In the genomic region with DNA sequence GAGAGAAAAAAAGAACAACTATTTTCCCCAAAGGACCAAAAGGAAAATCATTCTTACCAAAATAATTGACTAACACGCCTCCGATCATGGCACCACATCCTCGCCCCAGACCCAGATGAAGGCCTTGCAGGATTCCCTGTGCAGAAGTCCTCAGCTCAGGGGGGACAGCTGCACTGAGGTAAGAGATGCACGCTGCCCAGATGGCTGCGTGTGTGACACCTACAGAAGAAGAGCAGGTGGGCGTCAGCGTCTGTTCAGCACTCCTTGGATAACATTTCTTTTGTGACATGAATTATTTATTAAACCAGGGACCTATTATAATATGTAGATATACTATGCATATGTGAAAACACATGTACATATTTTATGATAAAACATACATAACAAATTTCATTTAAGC, we compare ENCODE assay signal across 21 mouse cellular contexts. TPM values are rescaled to one million over a fixed set of nuclear protein-coding genes. Genes with fewer than 3 reads are reported as not detected.
DNase-seq lines count a peak whose midpoint lies in the region; ATAC-seq lines count a peak whose summit lies in the region.
"Had no signal": no experiment of that assay in that cellular context is flagged by ENCODE, and none has a peak within 500 bp of the region (broad histone marks: within the 10 kb centered on the region; RNA-seq: fewer than 3 reads in every experiment).

No protein-coding gene starts in this region.

- intact Hi-C loops in left cerebral cortex, postnatal 36 days (cut with DNase I) = loop anchor here (10.0 kb wide), 1 partner anchor 62 kb away; a partner anchor contains a TSS

- H3K9ac ChIP-seq in midbrain, embryonic 11.5 days (ENCODE audit: low read length) = no peak overlapping the region
- H3K9ac ChIP-seq: liver, embryonic 12.5 days; lung, embryonic 14.5 days; midbrain, embryonic 12.5 days; neural tube, embryonic 15.5 days had no signal

- H3K36me3 ChIP-seq in midbrain, embryonic 11.5 days (ENCODE audit: control insufficient read depth, insufficient read depth, low read length) = no peaks in the 10 kb centered on the region
- H3K36me3 ChIP-seq: heart, embryonic 10.5 days; limb, embryonic 10.5 days; liver, embryonic 12.5 days had no signal

- DNase-seq in frontal cortex, adult 2 months (ENCODE audit: extremely low spot score in 1 of 2, low spot score in 1 of 2) = peak; percentile 33 to 63
- no peak for DNase-seq in frontal cortex, postnatal 14 days (ENCODE audit: low spot score in 2 of 2)
- DNase-seq in brain, adult 2 months (ENCODE audit: low read depth, low spot score) = peak; percentile 86
- DNase-seq in layer of hippocampus, adult 8-10 months (ENCODE audit: low spot score in 2 of 2) = peak; percentile 62 to 68
- peak; percentile 60 to 65 for DNase-seq in left cerebral cortex, postnatal 36 days (ENCODE audit: low spot score in 2 of 2)
- DNase-seq in T-cell, adult 2 months (ENCODE audit: low spot score) = no peak
- no peak for DNase-seq in midbrain, embryonic 11.5 days (ENCODE audit: low spot score, missing footprints)
- DNase-seq in gastrocnemius, postnatal 10 days = no peak
- DNase-seq: adrenal gland, postnatal 25 days; B cell, adult 2 months; cerebellum, adult 8-10 months; kidney, adult 18-20 months; kidney, postnatal 10 days; lung, embryonic 14.5 days had no signal

- 93% methylated on average over 7 of the region's 7 CpGs for WGBS in midbrain, embryonic 11.5 days

- no peak overlapping the region for H3K4me2 ChIP-seq in midbrain, embryonic 11.5 days
- H3K4me2 ChIP-seq: liver, embryonic 12.5 days; lung, embryonic 14.5 days; midbrain, embryonic 12.5 days; neural tube, embryonic 15.5 days had no signal

- H3K4me1 ChIP-seq in midbrain, embryonic 11.5 days (ENCODE audit: control insufficient read depth, insufficient read depth, low read length) = no peaks in the 10 kb centered on the region
- H3K4me1 ChIP-seq: heart, embryonic 10.5 days; liver, embryonic 12.5 days; midbrain, embryonic 12.5 days; neural tube, embryonic 15.5 days had no signal

- no peak for ATAC-seq in midbrain, embryonic 11.5 days (ENCODE audit: low FRiP score)
- ATAC-seq: hindbrain, postnatal 0 days; liver, embryonic 12.5 days had no signal

- H3K27ac ChIP-seq in midbrain, embryonic 11.5 days (ENCODE audit: low read depth, low read length) = no peak overlapping the region
- H3K27ac ChIP-seq: heart, embryonic 10.5 days; hindbrain, postnatal 0 days; limb, embryonic 10.5 days; liver, embryonic 12.5 days; macrophage; midbrain, embryonic 12.5 days; neural tube, embryonic 15.5 days had no signal

- no peaks in the 10 kb centered on the region for H3K9me3 ChIP-seq in midbrain, embryonic 11.5 days (ENCODE audit: control insufficient read depth, low read length)
- H3K9me3 ChIP-seq: heart, embryonic 10.5 days; limb, embryonic 10.5 days; liver, embryonic 12.5 days; midbrain, embryonic 12.5 days; neural tube, embryonic 15.5 days had no signal

- H3K4me3 ChIP-seq in midbrain, embryonic 11.5 days (ENCODE audit: low read depth, low read length) = no peak overlapping the region
- H3K4me3 ChIP-seq: heart, embryonic 10.5 days; limb, embryonic 10.5 days; liver, embryonic 12.5 days; midbrain, embryonic 12.5 days; neural tube, embryonic 15.5 days had no signal

- no peaks in the 10 kb centered on the region for H3K27me3 ChIP-seq in midbrain, embryonic 11.5 days (ENCODE audit: control insufficient read depth, insufficient read depth, low read length)
- H3K27me3 ChIP-seq: liver, embryonic 12.5 days; midbrain, embryonic 12.5 days; neural tube, embryonic 15.5 days had no signal

RNA-seq across cellular contexts. Expression of a gene that starts 32.7 kb away (rescaled TPM):
- 10.7 and 12.3 TPM in 2 replicates for polyA plus RNA-seq in frontal cortex, adult 2 months (2012; rRNA removed)
- total RNA-seq in layer of hippocampus, adult 8-10 months (2022) = 1 to 10 TPM; 4.0 to 5.8 (median 4.4) TPM
- total RNA-seq in left cerebral cortex, postnatal 36 days (2021) = 1 to 10 TPM; 3.3 to 5.3 TPM
- polyA plus RNA-seq in midbrain, embryonic 11.5 days (2014; fragmentation: Nextera tagmentation; extraction: Ambion mirVana) = 9.2 and 12.6 TPM in 2 replicates
- total RNA-seq in gastrocnemius, postnatal 10 days (2021) = 1 to 10 TPM; 1.7 to 2.7 TPM

Comparison
In these comparisons a context has a peak if more than half of its experiments do, and no peak if none do; other contexts are left out.
1. DNase-seq: peak in frontal cortex, adult 2 months (2 of 2), brain, adult 2 months (single experiment), layer of hippocampus, adult 8-10 months (2 of 2) and left cerebral cortex, postnatal 36 days (2 of 2); none in frontal cortex, postnatal 14 days (0 of 2), T-cell, adult 2 months (single experiment), midbrain, embryonic 11.5 days (single experiment) and gastrocnemius, postnatal 10 days (single experiment).